Mouse (Mus musculus) midbrain, embryonic 14.5 days (tissue): ENCODE results near the gene Prkrip1. TPM values are rescaled to one million over a fixed set of nuclear protein-coding genes. Genes with fewer than 3 reads are reported as not detected.

ENCODE experiments used
- ATAC-seq: fragments of 200-750 bp; cut with Nextera tagmentation; 2 replicates; pipeline ENCODE4 v1.8.0; 2017; ENCODE audit warnings: moderate number of reproducible peaks, moderate library complexity; ENCODE audit not compliant: low FRiP score, low TSS enrichment
- DNase-seq: peaks from one replicate; pipeline ENCODE4 v3.0.0-alpha.2; 2015
- H3K27ac ChIP-seq: fragments of 300-500 bp; sonication (generic); replicated peaks from 2 replicates; pipeline ENCODE4 v1.5.1; 2014; ENCODE audit warnings: mild to moderate bottlenecking, low read depth, low read length, moderate library complexity
- H3K27me3 ChIP-seq: fragments of 300-500 bp; sonication (generic); 2 replicates; pipeline ENCODE4 v1.6.1; 2014; ENCODE audit warnings: low read length, control low read depth, mixed read lengths; ENCODE audit not compliant: control insufficient read depth, insufficient read depth
- H3K36me3 ChIP-seq: fragments of 300-500 bp; sonication (generic); 2 replicates; pipeline ENCODE4 v1.6.1; 2014; ENCODE audit warnings: low read length, control low read depth; ENCODE audit not compliant: control insufficient read depth, insufficient read depth
- H3K4me1 ChIP-seq: fragments of 300-500 bp; sonication (generic); 2 replicates; pipeline ENCODE4 v1.6.1; 2014; ENCODE audit warnings: mild to moderate bottlenecking, antibody characterized with exemption, low read length, control low read depth; ENCODE audit not compliant: control insufficient read depth, insufficient read depth
- H3K4me2 ChIP-seq: fragments of 300-500 bp; sonication (generic); 2 replicates; pipeline ENCODE4 v1.6.1; 2014; ENCODE audit warnings: mild to moderate bottlenecking, low read length, moderate library complexity
- H3K4me3 ChIP-seq: fragments of 300-500 bp; sonication (generic); replicated peaks from 2 replicates; pipeline ENCODE4 v1.5.1; 2014; ENCODE audit warnings: low read depth, low read length
- H3K9ac ChIP-seq: fragments of 300-500 bp; sonication (generic); replicated peaks from 2 replicates; pipeline ENCODE4 v1.6.1; 2014; ENCODE audit warnings: mild to moderate bottlenecking, low read length, moderate library complexity
- H3K9me3 ChIP-seq: fragments of 300-500 bp; sonication (generic); 2 replicates; pipeline ENCODE4 v1.6.1; 2016; ENCODE audit warnings: low read length, control low read depth, mixed read lengths; ENCODE audit not compliant: control insufficient read depth
- WGBS: fragments of 180-500 bp; shearing (Covaris S2); extraction: QIAGEN DNeasy Blood & Tissue Kit; methylation state at CpG from one replicate; pipeline ENCODE4 v1.1.7; 2014; 5-methylcytosine and 5-hydroxymethylcytosine counted together
- polyA plus RNA-seq: library from polyadenylated mRNA; unstranded; fragments of >200 nt; fragmentation: Nextera tagmentation; extraction: Ambion mirVana; gene quantifications from 2 replicates; pipeline ENCODE4 v1.2.1, GENCODE M21; 2014

Prkrip1 gene
- polyA plus RNA-seq, 1 experiment from 2014 or later: 60.8 TPM

GRCm38 (mm10) chr5:136171363-136172341, 27.1 kb downstream of the Prkrip1 start:
- DNase-seq: peak; percentile 9
- Histone ChIP-seq H3K27me3 (no peaks in the 10 kb centered on the region), H3K9ac (peak overlapping the region; percentile 68; the same call in 1 of the 2 replicates), H3K4me1 (peaks cover 17% of the 10 kb centered on the region; the same call in 1 of the 2 replicates), H3K4me2 (peak overlapping the region; percentile 93), H3K9me3 (no peaks in the 10 kb centered on the region), H3K36me3 (peaks cover 3% of the 10 kb centered on the region; the same call in 1 of the 2 replicates), H3K27ac (0 out of 2 replicates have a peak overlapping the region, but pooled peaks have one; percentile 79), H3K4me3 (peak overlapping the region; percentile 58)
- no peak for ATAC-seq
- 40% methylated on average over 17 of the region's 17 CpGs for WGBS

GRCm38 (mm10) chr5:136170512-136171362, 28.0 kb downstream of the Prkrip1 start, which contains the start of gene Orai2:
Gene Orai2, minus strand, starts transcription at chr5:136170713.
- ATAC-seq: peak; percentile 89
- Histone ChIP-seq H3K27ac (peak within 1 kb of the TSS; percentile 79), H3K9ac (peak within 1 kb of the TSS; percentile 68), H3K36me3 (peaks cover 6% of the 10 kb centered on the region; the same call in 1 of the 2 replicates), H3K27me3 (no peaks in the 10 kb centered on the region), H3K4me1 (peaks cover 17% of the 10 kb centered on the region; the same call in 1 of the 2 replicates), H3K9me3 (no peaks in the 10 kb centered on the region), H3K4me2 (peak within 1 kb of the TSS; percentile 93), H3K4me3 (peak within 1 kb of the TSS; percentile 58)
- WGBS: 2% methylated on average over 47 of the region's 49 CpGs
- DNase-seq: peak; percentile 94

- Histone ChIP-seq H3K36me3 (peaks cover 12% of the 10 kb centered on the region; the same call in 1 of the 2 replicates), H3K4me1 (peaks cover 17% of the 10 kb centered on the region; the same call in 1 of the 2 replicates), H3K27ac (peak overlapping the region; percentile 79), H3K9me3 (no peaks in the 10 kb centered on the region), H3K4me3 (peak overlapping the region; percentile 58), H3K27me3 (no peaks in the 10 kb centered on the region), H3K9ac (peak overlapping the region; percentile 68), H3K4me2 (peak overlapping the region; percentile 93)
- DNase-seq (peak; percentile 59), ATAC-seq (peak; percentile 51)
- 12% methylated on average over 15 of the region's 15 CpGs for WGBS
These were observed 28.9 kb downstream of the Prkrip1 start for GRCm38 (mm10) chr5:136169626-136170511.

DNA sequence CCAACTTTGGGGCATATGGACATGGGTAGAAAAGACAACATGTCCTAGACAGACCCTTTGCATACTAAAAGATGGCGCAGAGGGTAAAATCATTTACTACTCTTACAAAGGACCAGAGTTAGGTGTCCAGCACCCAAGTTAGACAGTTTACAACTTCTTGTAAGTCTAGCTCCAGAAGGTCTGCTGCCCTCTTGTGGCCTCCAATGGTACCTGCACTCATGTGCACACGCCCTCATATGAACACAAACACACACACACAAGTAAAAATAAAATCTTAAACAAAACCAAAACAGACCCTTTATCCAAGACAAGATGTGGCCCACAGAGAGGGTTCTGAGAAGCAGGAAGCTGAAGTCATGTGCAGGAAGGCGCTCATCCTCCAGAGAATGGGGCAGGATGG, 30.7 kb downstream of the Prkrip1 start:
- H3K36me3 ChIP-seq: peaks cover 12% of the 10 kb centered on the region; the same call in 1 of the 2 replicates
- H3K4me3 ChIP-seq: no peak overlapping the region
- H3K27ac ChIP-seq: no peak overlapping the region
- no peaks in the 10 kb centered on the region for H3K9me3 ChIP-seq
- H3K4me2 ChIP-seq: no peak overlapping the region
- 93% methylated on average over 3 of the region's 3 CpGs for WGBS
- H3K4me1 ChIP-seq: peaks cover 17% of the 10 kb centered on the region; the same call in 1 of the 2 replicates
- DNase-seq (no peak), ATAC-seq (no peak)
- no peaks in the 10 kb centered on the region for H3K27me3 ChIP-seq
- no peak overlapping the region for H3K9ac ChIP-seq

GRCm38 (mm10) chr5:136167296-136167695, 31.5 kb downstream of the Prkrip1 start:
- H3K9me3 ChIP-seq: no peaks in the 10 kb centered on the region
- peaks cover 17% of the 10 kb centered on the region; the same call in 1 of the 2 replicates for H3K4me1 ChIP-seq
- no peak for DNase-seq
- H3K4me2 ChIP-seq: no peak overlapping the region
- no peak for ATAC-seq
- H3K9ac ChIP-seq: no peak overlapping the region
- no peaks in the 10 kb centered on the region for H3K27me3 ChIP-seq
- H3K4me3 ChIP-seq: no peak overlapping the region
- whole genome bisulfite sequencing: 90% methylated on average over 4 of the region's 4 CpGs
- peaks cover 13% of the 10 kb centered on the region; the same call in 1 of the 2 replicates for H3K36me3 ChIP-seq
- H3K27ac ChIP-seq: no peak overlapping the region

DNA sequence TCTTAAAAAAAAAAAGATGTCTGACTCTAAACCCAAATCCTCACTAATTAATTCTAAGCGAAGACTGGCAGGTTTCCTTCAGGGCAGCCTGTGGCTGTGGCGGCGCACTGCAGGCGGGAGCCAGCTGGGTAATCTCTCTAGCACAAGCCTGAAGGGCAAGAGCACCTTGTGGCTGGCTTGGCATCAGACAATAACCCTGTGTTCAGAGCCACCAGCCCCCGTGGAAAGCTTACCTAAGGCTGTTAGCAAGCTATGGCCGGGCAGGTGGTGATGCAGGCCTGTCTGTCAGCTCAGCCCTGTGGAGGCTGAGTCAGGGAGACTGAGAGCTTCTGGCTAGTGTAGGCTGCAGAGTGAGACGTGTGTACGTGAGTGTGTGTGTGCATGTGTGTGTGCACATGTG, 33.5 kb downstream of the Prkrip1 start:
- no peak overlapping the region for H3K4me3 ChIP-seq
- WGBS: 66% methylated on average over 8 of the region's 8 CpGs
- DNase-seq (peak; percentile 31), ATAC-seq (no peak)
- H3K9ac ChIP-seq: no peak overlapping the region
- no peaks in the 10 kb centered on the region for H3K27me3 ChIP-seq
- H3K27ac ChIP-seq: peak overlapping the region; percentile 70; the same call in 1 of the 2 replicates
- H3K4me1 ChIP-seq: 0 out of 2 replicates have a peak, but pooled peaks cover 8% of the 10 kb centered on the region
- peaks cover 24% of the 10 kb centered on the region; the same call in 1 of the 2 replicates for H3K36me3 ChIP-seq
- H3K4me2 ChIP-seq: no peak overlapping the region
- no peaks in the 10 kb centered on the region for H3K9me3 ChIP-seq

GRCm38 (mm10) chr5:136163807-136164474, 34.8 kb downstream of the Prkrip1 start:
- no peak overlapping the region for H3K4me3 ChIP-seq
- no peaks in the 10 kb centered on the region for H3K4me1 ChIP-seq
- no peaks in the 10 kb centered on the region for H3K9me3 ChIP-seq
- no peak overlapping the region for H3K27ac ChIP-seq
- H3K36me3 ChIP-seq: peaks cover 26% of the 10 kb centered on the region; the same call in 1 of the 2 replicates
- H3K9ac ChIP-seq: no peak overlapping the region
- ATAC-seq: no peak
- H3K27me3 ChIP-seq: no peaks in the 10 kb centered on the region
- 66% methylated on average over 11 of the region's 11 CpGs for WGBS
- DNase-seq: peak; percentile 41
- no peak overlapping the region for H3K4me2 ChIP-seq
